Mouse (Mus musculus) forebrain, embryonic 12.5 days (tissue): ENCODE results near the gene Lrmp. TPM values are rescaled to one million over a fixed set of nuclear protein-coding genes. Genes with fewer than 3 reads are reported as not detected.
"Not testable (repeated sequence)": the region's sequence is repeated elsewhere in the genome, so short reads cannot be mapped to it uniquely, and the experiment has no call there.

Experiments used
- ATAC-seq: fragments of 200-750 bp; cut with Nextera tagmentation; 2 replicates; pipeline ENCODE4 v1.8.0; 2017; ENCODE audit warnings: moderate TSS enrichment; ENCODE audit not compliant: low FRiP score
- H3K27ac ChIP-seq: fragments of 300-500 bp; sonication (generic); 2 replicates; pipeline ENCODE4 v1.5.1; 2016; ENCODE audit warnings: mild to moderate bottlenecking
- H3K27me3 ChIP-seq: fragments of 300-500 bp; sonication (generic); 2 replicates; pipeline ENCODE4 v1.6.1; 2016; ENCODE audit warnings: mild to moderate bottlenecking
- H3K36me3 ChIP-seq: fragments of 300-500 bp; sonication (generic); replicated peaks from 2 replicates; pipeline ENCODE4 v1.6.1; 2016; ENCODE audit warnings: mild to moderate bottlenecking
- H3K4me1 ChIP-seq: fragments of 300-500 bp; sonication (generic); 2 replicates; pipeline ENCODE4 v1.6.1; 2016
- H3K4me2 ChIP-seq: fragments of 300-500 bp; sonication (generic); 2 replicates; pipeline ENCODE4 v1.6.1; 2016; ENCODE audit warnings: mild to moderate bottlenecking, moderate library complexity
- H3K4me3 ChIP-seq: fragments of 300-500 bp; sonication (generic); replicated peaks from 2 replicates; pipeline ENCODE4 v1.5.1; 2016; ENCODE audit warnings: mild to moderate bottlenecking
- H3K9ac ChIP-seq: fragments of 300-500 bp; sonication (generic); 2 replicates; pipeline ENCODE4 v1.6.1; 2016; ENCODE audit warnings: mild to moderate bottlenecking
- H3K9me3 ChIP-seq: fragments of 300-500 bp; sonication (generic); 2 replicates; pipeline ENCODE4 v1.6.1; 2016
- WGBS: fragments of 180-500 bp; shearing (Covaris S2); methylation state at CpG from one replicate; pipeline ENCODE4 v1.1.7; 2016; 5-methylcytosine and 5-hydroxymethylcytosine counted together
- polyA plus RNA-seq: library from polyadenylated mRNA; unstranded; fragments of >200 nt; fragmentation: Nextera tagmentation; extraction: Ambion mirVana; gene quantifications from 2 replicates; pipeline ENCODE4 v1.2.1, GENCODE M21; 2016

Gene Lrmp
- polyA plus RNA-seq, 1 experiment from 2014 or later: 1.0 TPM

GRCm38 (mm10) chr6:145124621-145125020, 9.2 kb downstream of the Lrmp start:
- H3K27me3 ChIP-seq: 0 out of 2 replicates have a peak, but pooled peaks cover 8% of the 10 kb centered on the region
- no peak for ATAC-seq
- H3K9me3 ChIP-seq: 0 out of 2 replicates have a peak, but pooled peaks cover 6% of the 10 kb centered on the region
- no peak overlapping the region for H3K4me2 ChIP-seq
- H3K36me3 ChIP-seq: no peaks in the 10 kb centered on the region
- 79% methylated on average over 1 of the region's 1 CpGs for WGBS
- H3K9ac ChIP-seq: no peak overlapping the region
- peaks cover 23% of the 10 kb centered on the region for H3K4me1 ChIP-seq
- no peak overlapping the region for H3K27ac ChIP-seq
- H3K4me3 ChIP-seq: no peak overlapping the region

- no peak overlapping the region for H3K9ac ChIP-seq
- 0 out of 2 replicates have a peak, but pooled peaks cover 6% of the 10 kb centered on the region for H3K9me3 ChIP-seq
- no peak overlapping the region for H3K4me3 ChIP-seq
- no peaks in the 10 kb centered on the region for H3K36me3 ChIP-seq
- H3K27ac ChIP-seq: no peak overlapping the region
- H3K4me1 ChIP-seq: peaks cover 20% of the 10 kb centered on the region
- no peak for ATAC-seq
- WGBS: 73% methylated on average over 7 of the region's 7 CpGs
- 0 out of 2 replicates have a peak, but pooled peaks cover 8% of the 10 kb centered on the region for H3K27me3 ChIP-seq
- no peak overlapping the region for H3K4me2 ChIP-seq
These were observed 10.2 kb downstream of the Lrmp start for GRCm38 (mm10) chr6:145125591-145126113.

GRCm38 (mm10) chr6:145127652-145128051, 12.2 kb downstream of the Lrmp start:
- peaks cover 6% of the 10 kb centered on the region; the same call in 1 of the 2 replicates for H3K4me1 ChIP-seq
- no peak overlapping the region for H3K9ac ChIP-seq
- 0 out of 2 replicates have a peak, but pooled peaks cover 6% of the 10 kb centered on the region for H3K9me3 ChIP-seq
- no peak for ATAC-seq
- no peaks in the 10 kb centered on the region for H3K27me3 ChIP-seq
- H3K27ac ChIP-seq: no peak overlapping the region
- no peaks in the 10 kb centered on the region for H3K36me3 ChIP-seq
- H3K4me2 ChIP-seq: no peak overlapping the region
- 93% methylated on average over 3 of the region's 3 CpGs for WGBS
- no peak overlapping the region for H3K4me3 ChIP-seq

GRCm38 (mm10) chr6:145129563-145129962, 14.1 kb downstream of the Lrmp start:
- 79% methylated on average over 4 of the region's 4 CpGs for WGBS
- Histone ChIP-seq H3K36me3 (no peaks in the 10 kb centered on the region), H3K27me3 (no peaks in the 10 kb centered on the region), H3K9me3 (0 out of 2 replicates have a peak, but pooled peaks cover 6% of the 10 kb centered on the region), H3K4me1 (no peaks in the 10 kb centered on the region), H3K4me3 (no peak overlapping the region), H3K4me2 (no peak overlapping the region), H3K27ac (no peak overlapping the region), H3K9ac (no peak overlapping the region)
- no peak for ATAC-seq

GRCm38 (mm10) chr6:145131991-145132390, 16.5 kb downstream of the Lrmp start:
- 0 out of 2 replicates have a peak, but pooled peaks cover 6% of the 10 kb centered on the region for H3K9me3 ChIP-seq
- no peaks in the 10 kb centered on the region for H3K4me1 ChIP-seq
- no peak overlapping the region for H3K9ac ChIP-seq
- no peak overlapping the region for H3K27ac ChIP-seq
- no peaks in the 10 kb centered on the region for H3K36me3 ChIP-seq
- H3K27me3 ChIP-seq: no peaks in the 10 kb centered on the region
- no peak overlapping the region for H3K4me2 ChIP-seq
- H3K4me3 ChIP-seq: no peak overlapping the region
- WGBS: 87% methylated on average over 5 of the region's 5 CpGs
- ATAC-seq: no peak

GRCm38 (mm10) chr6:145132969-145133368, 17.5 kb downstream of the Lrmp start:
- not testable (repeated sequence) for H3K4me3 ChIP-seq, H3K9ac ChIP-seq, ATAC-seq, H3K4me2 ChIP-seq, H3K9me3 ChIP-seq, H3K36me3 ChIP-seq, H3K27ac ChIP-seq, H3K4me1 ChIP-seq, H3K27me3 ChIP-seq
- WGBS: 83% methylated on average over 5 of the region's 5 CpGs

- Histone ChIP-seq H3K36me3 (no peaks in the 10 kb centered on the region), H3K4me1 (no peaks in the 10 kb centered on the region), H3K4me2 (no peak overlapping the region), H3K9ac (no peak overlapping the region), H3K27ac (no peak overlapping the region), H3K9me3 (no peaks in the 10 kb centered on the region), H3K27me3 (no peaks in the 10 kb centered on the region), H3K4me3 (no peak overlapping the region)
- 72% methylated on average over 3 of the region's 3 CpGs for WGBS
- ATAC-seq: no peak
These were observed 19.8 kb downstream of the Lrmp start for GRCm38 (mm10) chr6:145135295-145135694.

GRCm38 (mm10) chr6:145135804-145136203, 20.4 kb downstream of the Lrmp start:
- no peaks in the 10 kb centered on the region for H3K9me3 ChIP-seq
- no peaks in the 10 kb centered on the region for H3K27me3 ChIP-seq
- H3K9ac ChIP-seq: no peak overlapping the region
- no peak overlapping the region for H3K4me3 ChIP-seq
- 89% methylated on average over 9 of the region's 9 CpGs for WGBS
- H3K27ac ChIP-seq: no peak overlapping the region
- no peaks in the 10 kb centered on the region for H3K36me3 ChIP-seq
- ATAC-seq: no peak
- H3K4me1 ChIP-seq: no peaks in the 10 kb centered on the region
- H3K4me2 ChIP-seq: no peak overlapping the region

- H3K36me3 ChIP-seq: no peaks in the 10 kb centered on the region
- no peaks in the 10 kb centered on the region for H3K4me1 ChIP-seq
- no peaks in the 10 kb centered on the region for H3K27me3 ChIP-seq
- no peak for ATAC-seq
- WGBS: 86% methylated on average over 5 of the region's 5 CpGs
- no peak overlapping the region for H3K4me2 ChIP-seq
- no peak overlapping the region for H3K9ac ChIP-seq
- H3K27ac ChIP-seq: no peak overlapping the region
- H3K4me3 ChIP-seq: no peak overlapping the region
- no peaks in the 10 kb centered on the region for H3K9me3 ChIP-seq
These were observed 21.4 kb downstream of the Lrmp start for GRCm38 (mm10) chr6:145136831-145137230.

GRCm38 (mm10) chr6:145139236-145139635, 23.8 kb downstream of the Lrmp start:
- 93% methylated on average over 13 of the region's 13 CpGs for WGBS
- Histone ChIP-seq H3K27ac (no peak overlapping the region), H3K4me2 (no peak overlapping the region), H3K9ac (no peak overlapping the region), H3K4me1 (no peaks in the 10 kb centered on the region), H3K4me3 (no peak overlapping the region), H3K36me3 (no peaks in the 10 kb centered on the region), H3K9me3 (no peaks in the 10 kb centered on the region), H3K27me3 (no peaks in the 10 kb centered on the region)
- ATAC-seq: no peak

- no peak for ATAC-seq
- H3K4me2 ChIP-seq: no peak overlapping the region
- H3K9ac ChIP-seq: no peak overlapping the region
- H3K36me3 ChIP-seq: no peaks in the 10 kb centered on the region
- no peak overlapping the region for H3K4me3 ChIP-seq
- H3K27ac ChIP-seq: no peak overlapping the region
- H3K27me3 ChIP-seq: no peaks in the 10 kb centered on the region
- no peaks in the 10 kb centered on the region for H3K9me3 ChIP-seq
- WGBS: 71% methylated on average over 11 of the region's 11 CpGs
- no peaks in the 10 kb centered on the region; the same call in 1 of the 2 replicates for H3K4me1 ChIP-seq
These were observed 24.5 kb downstream of the Lrmp start for GRCm38 (mm10) chr6:145139776-145140475.

- H3K9ac ChIP-seq: no peak overlapping the region
- 77% methylated on average over 11 of the region's 11 CpGs for WGBS
- no peaks in the 10 kb centered on the region for H3K27me3 ChIP-seq
- H3K36me3 ChIP-seq: no peaks in the 10 kb centered on the region
- no peak for ATAC-seq
- H3K4me2 ChIP-seq: no peak overlapping the region
- no peaks in the 10 kb centered on the region; the same call in 1 of the 2 replicates for H3K4me1 ChIP-seq
- H3K4me3 ChIP-seq: no peak overlapping the region
- H3K27ac ChIP-seq: no peak overlapping the region
- no peaks in the 10 kb centered on the region for H3K9me3 ChIP-seq
These were observed 25.3 kb downstream of the Lrmp start for GRCm38 (mm10) chr6:145140706-145141105.

GRCm38 (mm10) chr6:145141827-145142226, 26.4 kb downstream of the Lrmp start:
- 91% methylated on average over 12 of the region's 12 CpGs for WGBS
- H3K4me2 ChIP-seq: no peak overlapping the region
- H3K9ac ChIP-seq: no peak overlapping the region
- H3K27me3 ChIP-seq: no peaks in the 10 kb centered on the region
- H3K27ac ChIP-seq: no peak overlapping the region
- H3K36me3 ChIP-seq: no peaks in the 10 kb centered on the region
- no peaks in the 10 kb centered on the region for H3K9me3 ChIP-seq
- no peak overlapping the region for H3K4me3 ChIP-seq
- ATAC-seq: no peak
- H3K4me1 ChIP-seq: no peaks in the 10 kb centered on the region; the same call in 1 of the 2 replicates
